Mouse (Mus musculus) Patski (cell line): ENCODE measurements around the gene Rimbp2. TPM values are rescaled to one million over a fixed set of nuclear protein-coding genes. Genes with fewer than 3 reads are reported as not detected.

Experiments used
- ATAC-seq: fragments of 100-300 bp; one replicate; pipeline ENCODE4 v1.8.0; 2021
- CTCF ChIA-PET: fragments of 350-600 bp; sonication (Branson Sonifier 250); formaldehyde crosslinking; loops from one replicate; lab custom pipeline; 2022; ENCODE audit warnings: inconsistent platforms; lab: Charles Lee
- POLR2A ChIA-PET: fragments of 350-600 bp; sonication (Branson Sonifier 250); formaldehyde crosslinking; loops from one replicate; lab custom pipeline; 2022; ENCODE audit warnings: antibody characterized with exemption, inconsistent platforms; lab: Charles Lee
- DNase-seq: peaks from one replicate; pipeline ENCODE4 v3.0.0-alpha.2; 2011; ENCODE audit warnings: low read depth, low spot score
- H3K27me3 ChIP-seq: fragments of 371-371 bp; one replicate; pipeline ENCODE4 v1.5.1; 2021
- CTCF ChIP-seq: fragments of 100-300 bp; IDR thresholded peaks from one replicate; pipeline ENCODE4 v1.5.1; 2021
- in situ Hi-C: fragments of 300-500 bp; cut with MboI; formaldehyde crosslinking; loops from 3 replicates; pipeline ENCODE4 v1.11.1; 2018; ENCODE audit warnings: low pct_unique_long_range_greater_than_20kb, mixed read lengths
- polyA plus RNA-seq: library from polyadenylated mRNA; unstranded; gene quantifications from one replicate; pipeline ENCODE4 v1.2.3, GENCODE M21; 2021

Rimbp2 gene
- polyA plus RNA-seq, 1 experiment from 2014 or later = not detected

GRCm38 (mm10) chr5:128715171-128715570 lies 238.1 kb downstream of the Rimbp2 start:
- POLR2A ChIA-PET = no interaction called here
- in situ Hi-C loops = no loop called here
- CTCF ChIA-PET = no interaction called here

GRCm38 (mm10) chr5:128711847-128712246 lies 241.4 kb downstream of the Rimbp2 start:
- no peak for DNase-seq
- no peak for ATAC-seq
- ChIA-PET CTCF (no interaction called here), POLR2A (no interaction called here)
- no peak for TF ChIP-seq CTCF
- no peaks in the 10 kb centered on the region for H3K27me3 ChIP-seq
- in situ Hi-C loops = no loop called here

More at GRCm38 (mm10) chr5:128715171-128715570, 238.1 kb downstream of the Rimbp2 start:
- DNase-seq = no peak
- no peak for TF ChIP-seq CTCF
- no peaks in the 10 kb centered on the region for H3K27me3 ChIP-seq
- ATAC-seq = no peak

- DNase-seq = no peak
- in situ Hi-C loops = no loop called here
- H3K27me3 ChIP-seq = no peaks in the 10 kb centered on the region
- no peak for ATAC-seq
- ChIA-PET POLR2A (no interaction called here), CTCF (no interaction called here)
- no peak for TF ChIP-seq CTCF
These were observed 242.7 kb downstream of the Rimbp2 start for GRCm38 (mm10) chr5:128710596-128710995.

GRCm38 (mm10) chr5:128708929-128709328 lies 244.4 kb downstream of the Rimbp2 start:
- no peak for TF ChIP-seq CTCF
- in situ Hi-C loops = no loop called here
- CTCF ChIA-PET = no interaction called here
- DNase-seq (no peak), ATAC-seq (no peak)
- no peaks in the 10 kb centered on the region for H3K27me3 ChIP-seq
- POLR2A ChIA-PET = no interaction called here

Other genes starting within 250 kb of the Rimbp2 start
- 62.1 TPM for gene Stx2, start 55.1 kb upstream of the Rimbp2 start, polyA plus RNA-seq
- gene Ran, start 66.6 kb upstream of the Rimbp2 start, polyA plus RNA-seq = 609 TPM
- 0.01 TPM for gene Adgrd1, start 143.3 kb upstream of the Rimbp2 start, polyA plus RNA-seq